ENCODE assay signal across 16 mouse cellular contexts in the genomic region with DNA sequence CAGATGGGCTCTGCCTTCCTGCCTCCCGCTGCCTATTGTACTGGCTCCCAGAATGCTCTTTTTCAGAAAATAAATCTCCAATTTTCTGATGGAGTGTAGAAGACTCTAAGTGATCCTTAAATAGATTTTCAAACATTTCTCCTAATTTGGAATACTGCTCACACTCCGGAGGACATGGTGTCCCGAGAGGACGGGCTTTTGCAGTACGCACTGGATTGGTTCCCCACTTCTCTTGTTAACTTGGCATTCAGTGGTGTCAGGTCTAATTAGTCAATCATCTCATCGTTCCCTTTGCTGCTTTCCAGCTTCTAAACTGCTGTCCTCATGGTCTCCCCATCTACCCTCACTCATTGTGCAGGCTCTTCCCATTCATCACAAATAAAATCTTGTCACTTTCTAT.
A peak's percentile ranks its signal among the peaks of the same experiment; 100 is the strongest.
DNase-seq lines count a peak whose midpoint lies in the region.
"Had no signal": no experiment of that assay in that cellular context is flagged by ENCODE, and none has a peak within 500 bp of the region (broad histone marks: within the 10 kb centered on the region; RNA-seq: fewer than 3 reads in every experiment).

No protein-coding gene starts in this region.

- DNase-seq in cerebellum, adult 11-12 months = peak; percentile 4
- DNase-seq in cerebellum, postnatal 4 days (ENCODE audit: low spot score in 2 of 2) = no peak
- peak; percentile 28 for DNase-seq in heart, adult 11 months
- DNase-seq in heart, postnatal 4 days = no peak
- DNase-seq in retina, postnatal 1 day = peak; percentile 10
- DNase-seq in retina, embryonic 14.5 days (ENCODE audit: low spot score) = no peak
- DNase-seq in brain, adult 2 months (ENCODE audit: low read depth, low spot score) = peak; percentile 48
- DNase-seq: adrenal gland, adult 8-10 months; adrenal gland, postnatal 14 days; adrenal gland, postnatal 36 days; B cell, adult 2 months; cerebellum, adult 11 months; cerebellum, adult 9-10 months; cerebellum, postnatal 10 days; cerebellum, postnatal 25 days; embryo, embryonic 11 days had no signal

Comparison
In these comparisons a context has a peak if more than half of its experiments do, and no peak if none do; other contexts are left out.
1. DNase-seq: peak in cerebellum, adult 11-12 months (single experiment), heart, adult 11 months (single experiment), retina, postnatal 1 day (single experiment) and brain, adult 2 months (single experiment); none in cerebellum, postnatal 4 days (0 of 2), heart, postnatal 4 days (single experiment) and retina, embryonic 14.5 days (single experiment).